Mouse (Mus musculus) adrenal gland, postnatal 36 days (tissue): ENCODE measurements around the gene Olfr1279. TPM values are rescaled to one million over a fixed set of nuclear protein-coding genes. Genes with fewer than 3 reads are reported as not detected.
"Not testable (repeated sequence)": the region's sequence is repeated elsewhere in the genome, so short reads cannot be mapped to it uniquely, and the experiment has no call there.

ENCODE experiments used
- DNase-seq, 2 experiments: peaks; one replicate each; pipeline ENCODE4 v3.0.0; 2021; ENCODE audit warnings: mixed read lengths in 1 of 2
- long read RNA-seq, 2 experiments: library from polyadenylated mRNA; stranded (forward); transcript quantifications; one replicate each; pipeline ENCODE4 v2.0.0; 2021; ENCODE audit warnings: borderline sequencing depth in 2 of 2
- total RNA-seq, 2 experiments: library from RNA; stranded (reverse); gene quantifications; 2 replicates each; pipeline ENCODE4 v1.2.3; 2021

Olfr1279 gene
- total RNA-seq, result not detected
- long read RNA-seq, experiment 1, result 0 reads
- long read RNA-seq, experiment 2, result 0 reads

- DNase-seq, result no peak
Measured at GRCm38 (mm10) chr2:111300374-111300773, at the start of gene Olfr1279. TSS of gene Olfr1279 (plus strand) at chr2:111300635.

DNA sequence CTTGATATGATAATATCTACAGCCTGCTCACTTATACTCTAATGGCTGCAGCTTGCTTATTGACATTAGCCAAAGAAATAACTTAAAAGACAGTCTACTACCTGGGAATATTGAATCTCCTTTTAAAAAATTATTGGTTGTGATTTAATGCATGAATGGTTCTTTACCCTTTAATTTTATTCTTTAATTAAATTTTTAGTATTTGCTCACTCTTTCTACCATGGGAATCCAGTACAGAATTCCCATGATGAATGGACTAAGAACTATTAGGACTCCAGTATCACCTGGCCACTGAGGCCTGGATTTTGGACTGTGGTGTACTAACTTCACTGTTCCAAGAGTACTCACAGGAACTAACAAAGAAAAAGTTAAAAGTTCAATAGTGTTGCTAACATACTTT lies 46.2 kb upstream of the Olfr1279 start, which contains the start of gene Olfr1276:
Gene Olfr1276, plus strand, starts transcription at position 301 of the 400 bp plus-strand sequence.
- no peak for DNase-seq

- no peak for DNase-seq
Measured at GRCm38 (mm10) chr2:111274006-111274405, 26.4 kb upstream of the Olfr1279 start, which contains the start of gene Olfr1277. TSS of gene Olfr1277 (minus strand) at chr2:111274106.

GRCm38 (mm10) chr2:111289836-111290235 lies 10.6 kb upstream of the Olfr1279 start, which contains the start of gene Olfr1278:
TSS of gene Olfr1278 (plus strand) at chr2:111290136.
- DNase-seq, result no peak

- DNase-seq, result no peak
Measured at GRCm38 (mm10) chr2:111298541-111298940, 1.9 kb upstream of the Olfr1279 start.

- no peak for DNase-seq
Measured at GRCm38 (mm10) chr2:111313717-111314116, 13.3 kb downstream of the Olfr1279 start, which contains the start of gene Olfr1280. TSS of gene Olfr1280 (plus strand) at chr2:111314017.

- no peak for DNase-seq
Measured at GRCm38 (mm10) chr2:111326220-111326619, 25.8 kb downstream of the Olfr1279 start, which contains the start of gene Olfr1281. TSS of gene Olfr1281 (plus strand) at chr2:111326520.

DNA sequence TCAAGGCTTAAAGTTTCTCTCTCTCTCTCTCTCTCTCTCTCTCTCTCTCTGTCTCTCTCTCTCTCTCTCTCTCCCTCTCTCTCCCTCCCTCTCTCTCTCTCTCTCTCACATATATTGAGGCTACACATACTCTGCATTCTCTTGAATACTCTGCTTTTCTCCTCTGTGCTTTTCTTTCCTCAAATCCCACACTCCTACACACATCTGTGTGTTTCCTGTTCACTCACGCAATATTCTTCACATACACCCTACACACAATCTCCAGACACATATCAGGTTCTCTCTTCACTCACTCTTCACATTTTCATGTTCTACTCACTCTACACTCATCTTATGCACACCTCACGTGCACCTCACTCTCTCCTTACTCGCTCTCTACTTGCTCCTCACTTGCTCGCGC lies 33.3 kb downstream of the Olfr1279 start:
- not testable (repeated sequence) for DNase-seq

- DNase-seq, result no peak
Measured at GRCm38 (mm10) chr2:111335976-111336375, 35.5 kb downstream of the Olfr1279 start, which contains the start of gene Olfr1282. TSS of gene Olfr1282 (minus strand) at chr2:111336076.

Other genes starting within 250 kb of the Olfr1279 start
- gene Gm13941, start 194.7 kb upstream of the Olfr1279 start, total RNA-seq, result not detected
- gene Gm15130, start 147.7 kb upstream of the Olfr1279 start, total RNA-seq, result not detected
- not detected for gene 4930430A15Rik, start 71.0 kb upstream of the Olfr1279 start, total RNA-seq
- not detected for gene Olfr1275, start 65.3 kb upstream of the Olfr1279 start, total RNA-seq
- not detected for gene Olfr1276, start 46.1 kb upstream of the Olfr1279 start, total RNA-seq
- not detected for gene Olfr1277, start 26.5 kb upstream of the Olfr1279 start, total RNA-seq
- gene Olfr1278, start 10.5 kb upstream of the Olfr1279 start, total RNA-seq, result not detected
- gene Olfr1280, start 13.4 kb downstream of the Olfr1279 start, total RNA-seq, result not detected
- gene Olfr1281, start 25.9 kb downstream of the Olfr1279 start, total RNA-seq, result not detected
- not detected for gene Olfr1282, start 35.4 kb downstream of the Olfr1279 start, total RNA-seq
- not detected for gene Olfr1283, start 66.2 kb downstream of the Olfr1279 start, total RNA-seq
- gene Olfr1284, start 74.9 kb downstream of the Olfr1279 start, total RNA-seq, result not detected
- gene Olfr1286, start 122.5 kb downstream of the Olfr1279 start, total RNA-seq, result not detected
- not detected for gene Olfr1287, start 148.5 kb downstream of the Olfr1279 start, total RNA-seq
- not detected for gene Olfr1288, start 173.5 kb downstream of the Olfr1279 start, total RNA-seq
- not detected for gene Olfr1289, start 180.2 kb downstream of the Olfr1279 start, total RNA-seq
- not detected for gene Olfr1290, start 193.2 kb downstream of the Olfr1279 start, total RNA-seq
- gene Olfr1291-ps1, start 196.5 kb downstream of the Olfr1279 start, total RNA-seq, result not detected
- gene Olfr1293-ps, start 224.6 kb downstream of the Olfr1279 start, total RNA-seq, result not detected
- gene Olfr1294, start 239.7 kb downstream of the Olfr1279 start, total RNA-seq, result not detected